ENCODE assay signal across 26 mouse cellular contexts in the genomic region with DNA sequence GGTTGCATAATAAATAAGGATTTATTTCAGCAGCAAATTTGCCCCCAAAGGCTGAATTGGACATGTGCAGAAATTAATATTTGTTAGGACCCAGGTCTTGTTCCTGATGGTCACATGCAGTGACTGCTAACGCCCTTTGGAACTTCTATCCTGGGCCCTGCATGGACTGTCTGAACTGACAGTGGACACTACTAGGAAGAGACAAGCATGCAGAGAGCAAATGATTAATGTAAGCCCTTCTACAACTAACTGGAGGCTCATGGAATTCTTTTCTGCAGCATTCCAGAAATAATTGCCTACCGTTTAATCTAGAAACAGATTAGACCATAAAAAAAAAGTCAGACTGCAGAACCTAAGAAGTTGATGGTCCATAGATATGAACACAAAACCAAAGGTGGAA.
A peak's percentile ranks its signal among the peaks of the same experiment; 100 is the strongest.
DNase-seq lines count a peak whose midpoint lies in the region; ATAC-seq and TF ChIP-seq lines count a peak whose summit lies in the region.
"Had no signal": no experiment of that assay in that cellular context is flagged by ENCODE, and none has a peak within 500 bp of the region (broad histone marks: within the 10 kb centered on the region; RNA-seq: fewer than 3 reads in every experiment).

No protein-coding gene starts in this region.

- no peak overlapping the region for H3K4me2 ChIP-seq in heart, embryonic 15.5 days
- no peak overlapping the region for H3K4me2 ChIP-seq in kidney, embryonic 15.5 days
- no peak overlapping the region for H3K4me2 ChIP-seq in hindbrain, embryonic 13.5 days
- H3K4me2 ChIP-seq: embryonic facial prominence, embryonic 12.5 days; forebrain, embryonic 15.5 days; liver, embryonic 15.5 days; midbrain, embryonic 12.5 days had no signal

- H3K9ac ChIP-seq in heart, embryonic 15.5 days, result no peak overlapping the region
- no peak overlapping the region for H3K9ac ChIP-seq in kidney, embryonic 15.5 days
- no peak overlapping the region for H3K9ac ChIP-seq in hindbrain, embryonic 13.5 days
- H3K9ac ChIP-seq: embryonic facial prominence, embryonic 12.5 days; forebrain, embryonic 15.5 days; liver, embryonic 15.5 days; midbrain, embryonic 12.5 days had no signal

- TF ChIP-seq CTCF in Patski (IDR thresholded peaks at IDR 0.05), result no peak

- CTCF ChIA-PET in Patski (lab: Charles Lee), result interaction anchor here (1.2 to 2.0 kb wide), 2 partner anchors 8 to 10 kb away, joined by 4 to 5 read pairs; no protein-coding TSS in a partner anchor

- intact Hi-C loops in heart, postnatal 14 days (cut with DNase I), result no loop called here

- ATAC-seq in heart, embryonic 15.5 days (replicated peaks; ENCODE audit: insufficient number of reproducible peaks, insufficient read depth, low FRiP score, low read depth), result no peak
- peak; percentile 73 for ATAC-seq in Patski
- peak; percentile 93 for ATAC-seq in kidney, embryonic 15.5 days (replicated peaks; ENCODE audit: low FRiP score)
- ATAC-seq in hindbrain, embryonic 13.5 days (ENCODE audit: low FRiP score), result no peak
- ATAC-seq: forebrain, embryonic 15.5 days; hindbrain, embryonic 16.5 days had no signal

- H3K4me3 ChIP-seq in heart, embryonic 15.5 days, result no peak overlapping the region
- no peak overlapping the region for H3K4me3 ChIP-seq in kidney, embryonic 15.5 days (replicated peaks)
- H3K4me3 ChIP-seq in hindbrain, embryonic 13.5 days, result no peak overlapping the region
- H3K4me3 ChIP-seq in hindbrain, embryonic 10.5 days, result no peak overlapping the region
- H3K4me3 ChIP-seq: embryonic facial prominence, embryonic 12.5 days; forebrain, embryonic 15.5 days; liver, embryonic 15.5 days; midbrain, embryonic 12.5 days; myocyte had no signal

- H3K27ac ChIP-seq in heart, embryonic 15.5 days, result peak overlapping the region; percentile 37; the same call in 1 of the 2 replicates
- no peak overlapping the region for H3K27ac ChIP-seq in kidney, embryonic 15.5 days
- H3K27ac ChIP-seq in hindbrain, embryonic 13.5 days, result no peak overlapping the region
- H3K27ac ChIP-seq in hindbrain, embryonic 10.5 days, result no peak overlapping the region
- H3K27ac ChIP-seq: embryonic facial prominence, embryonic 12.5 days; forebrain, embryonic 15.5 days; liver, embryonic 15.5 days; midbrain, embryonic 12.5 days; stomach, postnatal 0 days had no signal

- DNase-seq in heart, postnatal 14 days, result no peak
- DNase-seq in Patski (ENCODE audit: low read depth, low spot score), result no peak
- peak; percentile 28 to 50 for DNase-seq in kidney, postnatal 25 days
- no peak for DNase-seq in frontal cortex, postnatal 10 days (ENCODE audit: low spot score in 2 of 2)
- DNase-seq in hindbrain, embryonic 10.5 days (ENCODE audit: low spot score), result no peak
- DNase-seq: adrenal gland, postnatal 25 days; cerebellum, adult 11-12 months; cerebellum, adult 9-11 months; embryo, embryonic 11 days; layer of hippocampus, adult 9-11 months; liver; lung, postnatal 36 days; right cerebral cortex, postnatal 25 days; thymus, adult 18-20 months; thymus, postnatal 36 days had no signal

- POLR2A ChIA-PET in Patski (lab: Charles Lee), result interaction anchor here (0.9 kb wide), 1 partner anchor 11 kb away, joined by 4 read pairs; no protein-coding TSS in a partner anchor

- whole genome bisulfite sequencing in heart, embryonic 15.5 days, result 21% methylated on average over 2 of the region's 2 CpGs
- WGBS in kidney, embryonic 15.5 days, result 42% methylated on average over 2 of the region's 2 CpGs
- WGBS in hindbrain, embryonic 13.5 days, result 66% methylated on average over 2 of the region's 2 CpGs
- WGBS in hindbrain, embryonic 10.5 days, result 81% methylated on average over 2 of the region's 2 CpGs

- no peaks in the 10 kb centered on the region for H3K27me3 ChIP-seq in heart, embryonic 15.5 days
- H3K27me3 ChIP-seq in Patski, result no peaks in the 10 kb centered on the region
- H3K27me3 ChIP-seq in kidney, embryonic 15.5 days, result no peaks in the 10 kb centered on the region
- H3K27me3 ChIP-seq in hindbrain, embryonic 13.5 days, result no peaks in the 10 kb centered on the region
- no peaks in the 10 kb centered on the region for H3K27me3 ChIP-seq in hindbrain, embryonic 10.5 days (ENCODE audit: insufficient read depth, poor library complexity, severe bottlenecking)
- H3K27me3 ChIP-seq: embryonic facial prominence, embryonic 12.5 days; forebrain, embryonic 15.5 days; liver, embryonic 15.5 days; midbrain, embryonic 12.5 days had no signal

- H3K9me3 ChIP-seq in heart, embryonic 15.5 days (replicated peaks), result no peaks in the 10 kb centered on the region
- no peaks in the 10 kb centered on the region for H3K9me3 ChIP-seq in kidney, embryonic 15.5 days (replicated peaks)
- no peaks in the 10 kb centered on the region for H3K9me3 ChIP-seq in hindbrain, embryonic 13.5 days
- H3K9me3 ChIP-seq in hindbrain, embryonic 10.5 days, result no peaks in the 10 kb centered on the region
- H3K9me3 ChIP-seq: embryonic facial prominence, embryonic 12.5 days; forebrain, embryonic 15.5 days; G1E; liver, embryonic 15.5 days; midbrain, embryonic 12.5 days had no signal

- peaks cover 20% of the 10 kb centered on the region for H3K4me1 ChIP-seq in heart, embryonic 15.5 days (replicated peaks)
- 0 out of 2 replicates have a peak, but pooled peaks cover 3% of the 10 kb centered on the region for H3K4me1 ChIP-seq in kidney, embryonic 15.5 days
- no peaks in the 10 kb centered on the region for H3K4me1 ChIP-seq in hindbrain, embryonic 13.5 days (replicated peaks)
- H3K4me1 ChIP-seq in hindbrain, embryonic 10.5 days (replicated peaks), result no peaks in the 10 kb centered on the region
- H3K4me1 ChIP-seq: embryonic facial prominence, embryonic 12.5 days; forebrain, embryonic 15.5 days; liver, embryonic 15.5 days; midbrain, embryonic 12.5 days had no signal

- in situ Hi-C loops in Patski (cut with MboI; ENCODE audit: low pct_unique_long_range_greater_than_20kb), result no loop called here

- H3K36me3 ChIP-seq in heart, embryonic 15.5 days, result no peaks in the 10 kb centered on the region
- no peaks in the 10 kb centered on the region for H3K36me3 ChIP-seq in kidney, embryonic 15.5 days
- no peaks in the 10 kb centered on the region for H3K36me3 ChIP-seq in hindbrain, embryonic 13.5 days
- H3K36me3 ChIP-seq in hindbrain, embryonic 10.5 days, result no peaks in the 10 kb centered on the region
- H3K36me3 ChIP-seq: embryonic facial prominence, embryonic 12.5 days; forebrain, embryonic 15.5 days; G1E; liver, embryonic 15.5 days; midbrain, embryonic 12.5 days had no signal

Comparison
In these comparisons a context has a peak if more than half of its experiments do, and no peak if none do; other contexts are left out.
1. ATAC-seq: peak in Patski (single experiment) and kidney, embryonic 15.5 days (single experiment); none in heart, embryonic 15.5 days (single experiment) and hindbrain, embryonic 13.5 days (single experiment).
2. DNase-seq: peak in kidney, postnatal 25 days (2 of 2); none in heart, postnatal 14 days (0 of 2), Patski (single experiment), frontal cortex, postnatal 10 days (0 of 2) and hindbrain, embryonic 10.5 days (single experiment).